Mouse (Mus musculus): ENCODE measurements around the gene Nfil3. TPM values are rescaled to one million over a fixed set of nuclear protein-coding genes. Genes with fewer than 3 reads are reported as not detected.

The Nfil3 gene
- polyA plus RNA-seq, 1 experiment from 2014 or later: 37.7 TPM

- H3K9me3 ChIP-seq: no peaks in the 10 kb centered on the region
- H3K4me3 ChIP-seq: peak overlapping the region; percentile 91
- peak overlapping the region; percentile 97 for H3K4me2 ChIP-seq
- WGBS: 1% methylated on average over 51 of the region's 51 CpGs
- peaks cover 22% of the 10 kb centered on the region for H3K4me1 ChIP-seq
- ATAC-seq (ENCODE audit: insufficient number of reproducible peaks, insufficient read depth, low FRiP score, low TSS enrichment, low read depth): no peak
- H3K27me3 ChIP-seq: peaks cover 11% of the 10 kb centered on the region; the same call in 1 of the 2 replicates
- no peaks in the 10 kb centered on the region for H3K36me3 ChIP-seq
- peak overlapping the region; percentile 91 for H3K9ac ChIP-seq
- peak overlapping the region; percentile 28; the same call in 1 of the 2 replicates for H3K27ac ChIP-seq
Observed at GRCm38 (mm10) chr13:52981441-52982281, 788 bp upstream of the Nfil3 start.

- Histone ChIP-seq H3K9me3 (no peaks in the 10 kb centered on the region), H3K4me3 (peak overlapping the region; percentile 91), H3K4me1 (peaks cover 35% of the 10 kb centered on the region), H3K27ac (peak overlapping the region; percentile 98), H3K9ac (peak overlapping the region; percentile 91), H3K36me3 (no peaks in the 10 kb centered on the region), H3K27me3 (peaks cover 11% of the 10 kb centered on the region; the same call in 1 of the 2 replicates), H3K4me2 (peak overlapping the region; percentile 97)
- under 1% methylated on average over 77 of the region's 77 CpGs for WGBS
- ATAC-seq (ENCODE audit: insufficient number of reproducible peaks, insufficient read depth, low FRiP score, low TSS enrichment, low read depth): peak; percentile 78
Observed at GRCm38 (mm10) chr13:52980211-52980950, 492 bp downstream of the Nfil3 start.

GRCm38 (mm10) chr13:52979331-52980051 is 1.4 kb downstream of the Nfil3 start:
- Histone ChIP-seq H3K4me2 (peak overlapping the region; percentile 97), H3K27me3 (peaks cover 11% of the 10 kb centered on the region; the same call in 1 of the 2 replicates), H3K27ac (peak overlapping the region; percentile 98), H3K4me1 (peaks cover 39% of the 10 kb centered on the region), H3K36me3 (no peaks in the 10 kb centered on the region), H3K9ac (peak overlapping the region; percentile 91), H3K9me3 (no peaks in the 10 kb centered on the region), H3K4me3 (peak overlapping the region; percentile 91)
- WGBS: under 1% methylated on average over 22 of the region's 22 CpGs
- no peak for ATAC-seq (ENCODE audit: insufficient number of reproducible peaks, insufficient read depth, low FRiP score, low TSS enrichment, low read depth)

GRCm38 (mm10) chr13:52978321-52978981 is 2.4 kb downstream of the Nfil3 start:
- peak overlapping the region; percentile 97 for H3K4me2 ChIP-seq
- peaks cover 39% of the 10 kb centered on the region for H3K4me1 ChIP-seq
- WGBS: 1% methylated on average over 57 of the region's 64 CpGs
- no peak for ATAC-seq (ENCODE audit: insufficient number of reproducible peaks, insufficient read depth, low FRiP score, low TSS enrichment, low read depth)
- no peaks in the 10 kb centered on the region for H3K9me3 ChIP-seq
- H3K9ac ChIP-seq: peak overlapping the region; percentile 87
- H3K36me3 ChIP-seq: no peaks in the 10 kb centered on the region
- peak overlapping the region; percentile 83 for H3K27ac ChIP-seq
- H3K4me3 ChIP-seq: peak overlapping the region; percentile 65
- peaks cover 8% of the 10 kb centered on the region; the same call in 1 of the 2 replicates for H3K27me3 ChIP-seq

GRCm38 (mm10) chr13:52977757-52978156 is 3.1 kb downstream of the Nfil3 start:
- WGBS: 19% methylated on average over 4 of the region's 4 CpGs
- peaks cover 39% of the 10 kb centered on the region for H3K4me1 ChIP-seq

GRCm38 (mm10) chr13:52977221-52977609 is 3.7 kb downstream of the Nfil3 start:
- no peaks in the 10 kb centered on the region for H3K36me3 ChIP-seq
- H3K9ac ChIP-seq: 0 out of 2 replicates have a peak overlapping the region, but pooled peaks have one; percentile 87
- no peak overlapping the region for H3K27ac ChIP-seq
- no peak overlapping the region for H3K4me3 ChIP-seq
- H3K4me1 ChIP-seq: peaks cover 38% of the 10 kb centered on the region
- no peaks in the 10 kb centered on the region for H3K9me3 ChIP-seq
- peak overlapping the region; percentile 97 for H3K4me2 ChIP-seq
- H3K27me3 ChIP-seq: peaks cover 5% of the 10 kb centered on the region; the same call in 1 of the 2 replicates
- no peak for ATAC-seq (ENCODE audit: insufficient number of reproducible peaks, insufficient read depth, low FRiP score, low TSS enrichment, low read depth)
- 57% methylated on average over 9 of the region's 9 CpGs for WGBS

More at GRCm38 (mm10) chr13:52977757-52978156, 3.1 kb downstream of the Nfil3 start:
- Histone ChIP-seq H3K4me3 (peak overlapping the region; percentile 65), H3K4me2 (peak overlapping the region; percentile 97), H3K27ac (no peak overlapping the region), H3K9me3 (no peaks in the 10 kb centered on the region), H3K36me3 (no peaks in the 10 kb centered on the region), H3K9ac (peak overlapping the region; percentile 87), H3K27me3 (peaks cover 6% of the 10 kb centered on the region; the same call in 1 of the 2 replicates)
- no peak for ATAC-seq (ENCODE audit: insufficient number of reproducible peaks, insufficient read depth, low FRiP score, low TSS enrichment, low read depth)

- Histone ChIP-seq H3K4me3 (0 out of 2 replicates have a peak overlapping the region, but pooled peaks have one; percentile 1), H3K4me1 (peaks cover 33% of the 10 kb centered on the region), H3K9me3 (no peaks in the 10 kb centered on the region), H3K9ac (peak overlapping the region; percentile 41; the same call in 1 of the 2 replicates), H3K27me3 (no peaks in the 10 kb centered on the region; the same call in 1 of the 2 replicates), H3K27ac (no peak overlapping the region), H3K36me3 (no peaks in the 10 kb centered on the region), H3K4me2 (peak overlapping the region; percentile 41)
- WGBS: 20% methylated on average over 16 of the region's 16 CpGs
- ATAC-seq (ENCODE audit: insufficient number of reproducible peaks, insufficient read depth, low FRiP score, low TSS enrichment, low read depth): no peak
Observed at GRCm38 (mm10) chr13:52976510-52977220, 4.2 kb downstream of the Nfil3 start.

- ATAC-seq (ENCODE audit: insufficient number of reproducible peaks, insufficient read depth, low FRiP score, low TSS enrichment, low read depth): no peak
- WGBS: 9% methylated on average over 8 of the region's 8 CpGs
- Histone ChIP-seq H3K27ac (no peak overlapping the region), H3K9ac (no peak overlapping the region), H3K9me3 (no peaks in the 10 kb centered on the region), H3K4me1 (peaks cover 33% of the 10 kb centered on the region), H3K27me3 (no peaks in the 10 kb centered on the region), H3K36me3 (no peaks in the 10 kb centered on the region), H3K4me2 (peak overlapping the region; percentile 41), H3K4me3 (0 out of 2 replicates have a peak overlapping the region, but pooled peaks have one; percentile 1)
Observed at GRCm38 (mm10) chr13:52976130-52976509, 4.8 kb downstream of the Nfil3 start.

GRCm38 (mm10) chr13:52974676-52975075 is 6.2 kb downstream of the Nfil3 start:
- H3K4me3 ChIP-seq: no peak overlapping the region
- H3K36me3 ChIP-seq: no peaks in the 10 kb centered on the region
- no peaks in the 10 kb centered on the region for H3K9me3 ChIP-seq
- H3K27ac ChIP-seq: no peak overlapping the region
- peaks cover 37% of the 10 kb centered on the region for H3K4me1 ChIP-seq
- H3K27me3 ChIP-seq: no peaks in the 10 kb centered on the region
- no peak for ATAC-seq (ENCODE audit: insufficient number of reproducible peaks, insufficient read depth, low FRiP score, low TSS enrichment, low read depth)
- no peak overlapping the region for H3K4me2 ChIP-seq
- 74% methylated on average over 3 of the region's 3 CpGs for WGBS
- no peak overlapping the region for H3K9ac ChIP-seq

- WGBS: 95% methylated on average over 10 of the region's 10 CpGs
- H3K27ac ChIP-seq: no peak overlapping the region
- H3K4me2 ChIP-seq: no peak overlapping the region
- no peak for ATAC-seq (ENCODE audit: insufficient number of reproducible peaks, insufficient read depth, low FRiP score, low TSS enrichment, low read depth)
- peaks cover 6% of the 10 kb centered on the region for H3K36me3 ChIP-seq
- peaks cover 37% of the 10 kb centered on the region for H3K4me1 ChIP-seq
- H3K9me3 ChIP-seq: no peaks in the 10 kb centered on the region
- no peak overlapping the region for H3K4me3 ChIP-seq
- no peak overlapping the region for H3K9ac ChIP-seq
- H3K27me3 ChIP-seq: no peaks in the 10 kb centered on the region
Observed at GRCm38 (mm10) chr13:52973427-52973826, 7.4 kb downstream of the Nfil3 start.
